Comparison of ENCODE assay signal across 12 mouse cellular contexts in the genomic region with DNA sequence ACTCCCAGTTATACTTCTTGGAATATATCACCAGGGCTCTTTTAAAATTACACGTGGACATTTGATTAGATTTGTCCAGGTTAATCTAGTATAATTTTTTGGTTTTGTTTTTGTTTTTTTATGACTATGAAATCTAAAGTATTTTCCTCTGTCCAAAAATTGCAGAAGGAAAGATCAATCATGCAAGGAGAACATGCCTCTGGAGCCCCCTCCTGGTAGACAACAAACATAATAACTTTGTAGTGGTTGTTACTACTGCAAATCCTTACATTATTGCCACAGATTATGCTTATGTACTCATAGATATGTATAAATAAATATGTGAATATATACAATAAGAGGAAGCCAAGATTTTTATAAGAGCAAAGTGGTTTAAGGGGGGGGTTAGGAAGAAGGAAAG.
DNase-seq lines count a peak whose midpoint lies in the region; TF ChIP-seq lines count a peak whose summit lies in the region.
"Had no signal": no experiment of that assay in that cellular context is flagged by ENCODE, and none has a peak within 500 bp of the region (broad histone marks: within the 10 kb centered on the region; RNA-seq: fewer than 3 reads in every experiment).

No protein-coding gene starts in this region.

- TF ChIP-seq EP300 in heart, adult 2 months (IDR thresholded peaks at IDR 0.05; ENCODE audit: insufficient read depth, low read depth, low read length) = no peak

- H3K27ac ChIP-seq in heart, adult 2 months = no peak overlapping the region
- no peak overlapping the region for H3K27ac ChIP-seq in layer of hippocampus, adult 2 months
- H3K27ac ChIP-seq: embryonic facial prominence, embryonic 12.5 days; forebrain, embryonic 15.5 days; liver, embryonic 14.5 days had no signal

- H3K79me2 ChIP-seq in heart, adult 2 months (replicated peaks; ENCODE audit: control insufficient read depth, insufficient read depth, low read length) = no peaks in the 10 kb centered on the region

- no peaks in the 10 kb centered on the region for H3K27me3 ChIP-seq in heart, adult 2 months (ENCODE audit: control insufficient read depth, insufficient read depth, low read length)
- H3K27me3 ChIP-seq: embryonic facial prominence, embryonic 12.5 days; forebrain, embryonic 15.5 days; megakaryocyte, embryonic 14.5 days had no signal

- DNase-seq in heart, adult 2 months = no peak
- no peak for DNase-seq in heart, postnatal 14 days
- peak in 1 of 2 experiments; percentile 15 for DNase-seq in layer of hippocampus, adult 2 months (ENCODE audit: low spot score in 2 of 2)
- DNase-seq in layer of hippocampus, adult 11-12 months (ENCODE audit: low spot score) = no peak
- DNase-seq in A20 (ENCODE audit: low read depth, low spot score) (peak; percentile 12), MEL-GATA-1-ER (ENCODE audit: extremely low read depth, low read depth) (peak; percentile 4)
- no peak for DNase-seq in ovary, adult 18-20 months (ENCODE audit: low spot score)
- DNase-seq: thymus, adult 18-20 months had no signal

- no peak overlapping the region for H3K9ac ChIP-seq in heart, adult 2 months (ENCODE audit: low read depth, low read length)
- H3K9ac ChIP-seq: embryonic facial prominence, embryonic 12.5 days; forebrain, embryonic 15.5 days; liver, embryonic 14.5 days had no signal

- H3K4me3 ChIP-seq in heart, adult 2 months = no peak overlapping the region
- no peak overlapping the region for H3K4me3 ChIP-seq in layer of hippocampus, adult 2 months
- H3K4me3 ChIP-seq: embryonic facial prominence, embryonic 12.5 days; forebrain, embryonic 15.5 days; megakaryocyte, embryonic 14.5 days had no signal

- no peaks in the 10 kb centered on the region for H3K36me3 ChIP-seq in heart, adult 2 months (ENCODE audit: control insufficient read depth, insufficient read depth, low read length)
- H3K36me3 ChIP-seq: embryonic facial prominence, embryonic 12.5 days; forebrain, embryonic 15.5 days had no signal

- 35% methylated on average over 1 of the region's 1 CpGs for WGBS in heart, adult 2 months

- TF ChIP-seq CTCF in heart, adult 2 months (IDR thresholded peaks at IDR 0.05) = 0 out of 2 replicates have a peak, but pooled peaks have one; percentile 18
- peak; percentile 76 for TF ChIP-seq CTCF in layer of hippocampus, adult 2 months (conservative IDR thresholded peaks at IDR 0.05)

- intact Hi-C loops in heart, adult 2 months (cut with DNase I) = no loop called here
- intact Hi-C loops in heart, postnatal 14 days (cut with DNase I) = no loop called here

- no peak for TF ChIP-seq POLR2A in heart, adult 2 months (IDR thresholded peaks at IDR 0.05; ENCODE audit: insufficient read depth, low read depth, low read length)

- no peaks in the 10 kb centered on the region for H3K4me1 ChIP-seq in heart, adult 2 months (ENCODE audit: control insufficient read depth, insufficient read depth, low read length)
- H3K4me1 ChIP-seq: embryonic facial prominence, embryonic 12.5 days; forebrain, embryonic 15.5 days; megakaryocyte, embryonic 14.5 days had no signal

Comparison
In these comparisons a context has a peak if more than half of its experiments do, and no peak if none do; other contexts are left out.
1. DNase-seq: peak in A20 (single experiment) and MEL-GATA-1-ER (single experiment); none in heart, adult 2 months (0 of 2), heart, postnatal 14 days (0 of 2), layer of hippocampus, adult 11-12 months (single experiment) and ovary, adult 18-20 months (single experiment).